Mouse (Mus musculus): ENCODE measurements at regions not wholly inside any gene's neighbourhood (a gene's known extent, or its start where the extent isn't known, plus 50 kb on each side); places are given as distances from the start of the nearest gene placed in this dataset.

DNA sequence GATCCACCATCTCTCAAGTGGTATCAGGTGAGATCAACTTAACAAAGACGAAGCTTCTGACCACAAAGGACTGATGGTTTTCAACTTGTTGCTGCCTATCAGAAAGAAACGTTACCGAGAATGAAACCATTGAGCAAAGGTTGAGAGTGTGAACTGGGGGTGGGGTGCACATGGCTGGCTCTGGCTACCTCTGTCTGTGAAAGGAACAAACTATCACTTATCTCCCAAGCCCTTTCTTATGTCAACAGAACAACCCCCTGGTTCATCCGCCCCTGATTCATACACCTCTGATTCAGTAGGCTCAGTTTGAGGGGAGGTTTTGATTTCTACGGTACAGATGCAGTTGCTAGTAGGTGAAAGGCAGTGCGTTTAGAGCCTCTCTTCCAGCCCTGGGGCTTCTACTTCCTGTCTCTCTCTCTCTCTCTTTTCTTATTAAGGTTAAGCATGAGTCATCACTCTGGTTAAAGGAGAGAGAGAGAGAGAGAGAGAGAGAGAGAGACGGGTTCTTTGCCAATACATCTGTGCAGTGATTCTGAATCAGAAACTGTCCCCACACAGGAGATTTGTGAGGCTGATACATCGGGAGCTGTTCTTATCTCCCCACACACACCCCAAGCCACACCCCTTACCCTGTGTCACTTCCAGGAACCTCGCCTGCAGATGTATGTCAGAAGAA, 59.0 kb upstream of the Hif1a start:
- Histone ChIP-seq H3K4me2 (ENCODE audit: low read length) (no peak overlapping the region), H3K9me3 (replicated peaks; ENCODE audit: control insufficient read depth, low read length) (no peaks in the 10 kb centered on the region), H3K36me3 (ENCODE audit: control insufficient read depth, insufficient read depth, low read length) (no peaks in the 10 kb centered on the region), H3K27me3 (replicated peaks; ENCODE audit: control insufficient read depth, insufficient read depth, low read length) (no peaks in the 10 kb centered on the region), H3K4me3 (ENCODE audit: low read depth, low read length) (no peak overlapping the region), H3K27ac (ENCODE audit: low read depth, low read length) (no peak overlapping the region), H3K9ac (ENCODE audit: low read length) (no peak overlapping the region), H3K4me1 (ENCODE audit: control insufficient read depth, insufficient read depth, low read length) (no peaks in the 10 kb centered on the region)
- ATAC-seq = no peak
- DNase-seq (ENCODE audit: low spot score) = no peak
- WGBS = 86% methylated on average over 9 of the region's 9 CpGs

DNA sequence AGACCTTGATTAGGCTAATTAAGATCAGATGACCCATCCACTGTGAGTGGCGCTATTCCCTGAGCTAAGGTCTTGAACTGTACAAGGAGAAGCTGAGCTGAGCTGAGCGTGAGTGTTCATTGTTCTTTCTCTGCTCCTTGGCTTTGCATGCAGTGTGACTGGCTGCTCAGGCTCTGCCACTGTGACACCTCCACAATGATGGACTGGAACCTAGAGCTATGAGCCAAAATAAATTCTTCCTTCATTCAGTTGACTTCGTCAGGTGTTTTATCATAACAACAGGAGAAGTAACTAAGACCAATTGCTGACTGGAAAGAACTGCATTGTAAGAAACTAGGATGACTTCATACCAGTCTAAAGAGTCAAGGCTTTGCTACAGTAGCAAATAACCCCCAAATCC, 56.4 kb upstream of the Hif1a start:
- Histone ChIP-seq H3K27ac (ENCODE audit: low read depth, low read length) (no peak overlapping the region), H3K27me3 (replicated peaks; ENCODE audit: control insufficient read depth, insufficient read depth, low read length) (no peaks in the 10 kb centered on the region), H3K4me1 (ENCODE audit: control insufficient read depth, insufficient read depth, low read length) (no peaks in the 10 kb centered on the region), H3K36me3 (ENCODE audit: control insufficient read depth, insufficient read depth, low read length) (no peaks in the 10 kb centered on the region), H3K4me3 (ENCODE audit: low read depth, low read length) (no peak overlapping the region), H3K4me2 (ENCODE audit: low read length) (no peak overlapping the region), H3K9ac (ENCODE audit: low read length) (no peak overlapping the region), H3K9me3 (replicated peaks; ENCODE audit: control insufficient read depth, low read length) (no peaks in the 10 kb centered on the region)
- DNase-seq (ENCODE audit: low spot score) = no peak
- no peak for ATAC-seq
- WGBS = 77% methylated on average over 3 of the region's 3 CpGs

DNA sequence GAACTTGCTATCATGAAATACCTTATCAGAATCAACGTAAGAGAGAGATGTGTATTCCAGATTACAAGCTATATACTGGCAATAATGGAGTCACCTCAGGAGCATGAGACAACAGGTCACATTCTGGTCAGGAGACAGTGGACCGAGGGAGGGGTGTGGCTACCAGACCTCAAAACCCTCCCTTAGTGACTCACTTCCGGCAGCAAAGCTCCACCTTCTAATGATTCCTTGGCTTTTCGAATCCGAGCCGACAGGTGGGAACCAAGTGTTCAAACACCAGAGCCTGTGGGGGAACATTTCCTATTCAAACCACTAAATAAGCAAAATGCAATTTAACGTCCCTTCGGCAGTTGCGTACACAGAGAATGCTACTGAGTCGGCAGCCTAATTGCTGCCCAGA, 54.5 kb upstream of the Hif1a start:
- no peaks in the 10 kb centered on the region for H3K27me3 ChIP-seq (replicated peaks; ENCODE audit: control insufficient read depth, insufficient read depth, low read length)
- WGBS = 66% methylated on average over 10 of the region's 10 CpGs
- DNase-seq (ENCODE audit: low spot score) (no peak), ATAC-seq (no peak)
- no peak overlapping the region for H3K27ac ChIP-seq (ENCODE audit: low read depth, low read length)
- H3K36me3 ChIP-seq (ENCODE audit: control insufficient read depth, insufficient read depth, low read length) = no peaks in the 10 kb centered on the region
- no peaks in the 10 kb centered on the region for H3K9me3 ChIP-seq (replicated peaks; ENCODE audit: control insufficient read depth, low read length)
- no peak overlapping the region for H3K4me3 ChIP-seq (ENCODE audit: low read depth, low read length)
- H3K4me1 ChIP-seq (ENCODE audit: control insufficient read depth, insufficient read depth, low read length) = no peaks in the 10 kb centered on the region
- no peak overlapping the region for H3K4me2 ChIP-seq (ENCODE audit: low read length)
- H3K9ac ChIP-seq (ENCODE audit: low read length) = no peak overlapping the region

DNA sequence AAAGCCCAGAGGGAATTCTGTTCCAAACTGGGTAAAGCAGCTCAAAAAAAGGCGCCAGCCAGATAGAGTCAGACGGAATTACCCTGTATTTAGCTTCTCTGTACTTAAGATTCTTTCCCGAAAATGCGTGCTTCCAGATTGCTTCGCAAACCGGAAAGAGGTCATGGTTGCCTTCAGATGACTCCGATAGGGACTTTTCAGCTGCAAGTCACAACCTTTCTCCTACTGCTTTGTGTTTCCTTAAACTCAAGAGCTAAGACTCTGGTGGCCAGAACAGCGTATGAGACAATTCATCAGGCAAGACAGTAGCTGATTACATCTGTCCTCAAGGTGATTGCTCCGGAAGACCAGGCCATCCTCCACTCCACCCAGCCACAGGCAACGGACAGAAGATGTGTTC, 53.8 kb upstream of the Hif1a start:
- no peak for DNase-seq (ENCODE audit: low spot score)
- 91% methylated on average over 10 of the region's 10 CpGs for WGBS
- no peaks in the 10 kb centered on the region for H3K9me3 ChIP-seq (replicated peaks; ENCODE audit: control insufficient read depth, low read length)

DNA sequence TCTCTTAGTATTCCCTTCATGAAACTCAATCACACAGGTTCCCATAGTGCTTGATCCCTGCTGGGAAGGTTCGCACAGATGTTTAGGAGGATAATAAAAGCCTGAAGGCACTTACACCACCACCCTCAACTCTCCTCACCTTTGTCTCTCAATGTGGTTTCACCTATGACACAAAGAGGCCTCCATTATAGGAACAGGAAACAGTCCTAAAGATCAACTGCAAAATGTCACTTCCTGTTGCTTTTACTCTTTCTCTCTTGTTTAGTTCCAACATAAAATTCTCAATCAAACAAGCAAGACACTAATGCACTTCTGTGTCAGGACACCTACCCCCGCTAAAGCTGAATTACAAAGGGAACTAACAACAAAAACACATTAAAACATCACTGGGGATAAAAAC, 50.3 kb upstream of the Hif1a start:
- Histone ChIP-seq H3K4me1 (ENCODE audit: control insufficient read depth, insufficient read depth, low read length) (no peaks in the 10 kb centered on the region), H3K4me3 (ENCODE audit: low read depth, low read length) (no peak overlapping the region), H3K27ac (ENCODE audit: low read depth, low read length) (no peak overlapping the region), H3K27me3 (replicated peaks; ENCODE audit: control insufficient read depth, insufficient read depth, low read length) (no peaks in the 10 kb centered on the region), H3K36me3 (ENCODE audit: control insufficient read depth, insufficient read depth, low read length) (no peaks in the 10 kb centered on the region), H3K9ac (ENCODE audit: low read length) (no peak overlapping the region), H3K4me2 (ENCODE audit: low read length) (no peak overlapping the region), H3K9me3 (replicated peaks; ENCODE audit: control insufficient read depth, low read length) (no peaks in the 10 kb centered on the region)
- DNase-seq (ENCODE audit: low spot score) = no peak
- 85% methylated on average over 2 of the region's 2 CpGs for WGBS
- ATAC-seq = no peak

More for the DNA sequence above, 53.8 kb upstream of the Hif1a start:
- Histone ChIP-seq H3K9ac (ENCODE audit: low read length) (no peak overlapping the region), H3K4me3 (ENCODE audit: low read depth, low read length) (no peak overlapping the region), H3K4me1 (ENCODE audit: control insufficient read depth, insufficient read depth, low read length) (no peaks in the 10 kb centered on the region), H3K27me3 (replicated peaks; ENCODE audit: control insufficient read depth, insufficient read depth, low read length) (no peaks in the 10 kb centered on the region), H3K27ac (ENCODE audit: low read depth, low read length) (no peak overlapping the region), H3K36me3 (ENCODE audit: control insufficient read depth, insufficient read depth, low read length) (no peaks in the 10 kb centered on the region), H3K4me2 (ENCODE audit: low read length) (no peak overlapping the region)
- no peak for ATAC-seq

All from forebrain, embryonic 14.5 days (tissue).